Mouse (Mus musculus) heart, adult 2 months (tissue): Measurements from ENCODE around the gene Ascl3. TPM values are rescaled to one million over a fixed set of nuclear protein-coding genes. Genes with fewer than 3 reads are reported as not detected.

Experiments
- DNase-seq, 2 experiments: peaks; one replicate each; pipeline ENCODE4 v3.0.0; 2021
- H3K27ac ChIP-seq: fragments of 200-600 bp; 2 replicates; pipeline ENCODE4 v1.8.1; 2022
- H3K27me3 ChIP-seq: fragments of 200-500 bp; 2 replicates; pipeline ENCODE4 v1.6.1; 2012; ENCODE audit warnings: mild to moderate bottlenecking, low read length, inconsistent platforms, mixed read lengths; ENCODE audit not compliant: control insufficient read depth, insufficient read depth
- H3K36me3 ChIP-seq: fragments of 200-500 bp; 2 replicates; pipeline ENCODE4 v1.6.1; 2012; ENCODE audit warnings: low read length, inconsistent platforms; ENCODE audit not compliant: control insufficient read depth, insufficient read depth
- H3K4me1 ChIP-seq: fragments of 200-500 bp; 2 replicates; pipeline ENCODE4 v1.6.1; 2011; ENCODE audit warnings: low read length; ENCODE audit not compliant: control insufficient read depth, insufficient read depth
- H3K4me3 ChIP-seq: fragments of 200-600 bp; 2 replicates; pipeline ENCODE4 v1.8.1; 2022
- H3K79me2 ChIP-seq: fragments of 200-500 bp; replicated peaks from 2 replicates; pipeline ENCODE4 v1.6.1; 2012; ENCODE audit warnings: mild to moderate bottlenecking, inconsistent platforms, low read length, moderate library complexity, mixed read lengths; ENCODE audit not compliant: control insufficient read depth, insufficient read depth
- H3K9ac ChIP-seq: fragments of 200-500 bp; 2 replicates; pipeline ENCODE4 v1.6.1; 2012; ENCODE audit warnings: low read depth, mild to moderate bottlenecking, control low read depth, inconsistent platforms, low read length, mixed read lengths
- CTCF ChIP-seq: fragments of 200-600 bp; IDR thresholded peaks from 2 replicates; pipeline ENCODE4 v1.8.1; 2022; ENCODE audit warnings: antibody characterized with exemption, mild to moderate bottlenecking, moderate library complexity
- EP300 ChIP-seq: fragments of 200-500 bp; IDR thresholded peaks from 2 replicates; pipeline ENCODE4 v1.6.1; 2011; ENCODE audit warnings: low read depth, low read length, control low read depth; ENCODE audit not compliant: insufficient read depth
- POLR2A ChIP-seq: fragments of 200-500 bp; IDR thresholded peaks from 2 replicates; pipeline ENCODE4 v1.6.1; 2011; ENCODE audit warnings: mild to moderate bottlenecking, low read depth, low read length, control low read depth; ENCODE audit not compliant: insufficient read depth
- WGBS: fragments of 180-500 bp; shearing (Covaris S2); methylation state at CpG from one replicate; pipeline ENCODE4 v1.1.7; 2018; 5-methylcytosine and 5-hydroxymethylcytosine counted together
- intact Hi-C: fragments of 180-260 bp; cut with DNase I; formaldehyde crosslinking; loops from one replicate; pipeline ENCODE4 v1.15.1; 2025
- long read RNA-seq: library from polyadenylated mRNA; stranded (forward); transcript quantifications from one replicate; pipeline ENCODE4 v2.0.0, GENCODE M21; 2021
- polyA plus RNA-seq: library from polyadenylated mRNA; depleted of rRNA; stranded (reverse); fragments of >200 nt; gene quantifications from 2 replicates; pipeline ENCODE4 v1.2.3, GENCODE M21; 2012; rRNA removed
- total RNA-seq, 2 experiments: library from RNA; stranded (reverse); gene quantifications; 2 replicates each; pipeline ENCODE4 v1.2.3; 2021

Gene Ascl3
- total RNA-seq (not detected), polyA plus RNA-seq (not detected in 2 replicates)
- long read RNA-seq = 0 reads

GRCm38 (mm10) chr7:109731626-109732025, at the start of gene Ascl3:
Gene Ascl3, minus strand, starts transcription at chr7:109731726.
- Histone ChIP-seq H3K4me3 (no peak within 1 kb of the TSS), H3K4me1 (peaks cover 4% of the 10 kb centered on the region; the same call in 1 of the 2 replicates), H3K36me3 (no peaks in the 10 kb centered on the region; the same call in 1 of the 2 replicates), H3K27me3 (no peaks in the 10 kb centered on the region), H3K27ac (no peak within 1 kb of the TSS), H3K9ac (no peak within 1 kb of the TSS), H3K79me2 (no peaks in the 10 kb centered on the region)
- intact Hi-C loops = no loop called here
- WGBS = 89% methylated on average over 5 of the region's 5 CpGs
- no peak for DNase-seq
- no peak for TF ChIP-seq CTCF
- no peak for TF ChIP-seq POLR2A
- TF ChIP-seq EP300 = no peak

- Histone ChIP-seq H3K79me2 (no peaks in the 10 kb centered on the region), H3K27me3 (peaks cover 5% of the 10 kb centered on the region; the same call in 1 of the 2 replicates), H3K36me3 (no peaks in the 10 kb centered on the region), H3K27ac (no peak overlapping the region), H3K9ac (no peak overlapping the region), H3K4me1 (no peaks in the 10 kb centered on the region), H3K4me3 (peak overlapping the region; percentile 50)
- DNase-seq = peak in 1 of 2 experiments; percentile 18
- WGBS = 2% methylated on average over 24 of the region's 24 CpGs
- no peak for TF ChIP-seq POLR2A
- intact Hi-C loops = no loop called here
Measured at GRCm38 (mm10) chr7:109781087-109781469, 49.6 kb upstream of the Ascl3 start.

- H3K79me2 ChIP-seq = no peaks in the 10 kb centered on the region
- H3K4me3 ChIP-seq = no peak overlapping the region
- TF ChIP-seq CTCF (no peak), POLR2A (no peak), EP300 (no peak)
- intact Hi-C loops = no loop called here
- no peak for DNase-seq
- no peak overlapping the region for H3K9ac ChIP-seq
- no peaks in the 10 kb centered on the region for H3K27me3 ChIP-seq
- no peaks in the 10 kb centered on the region for H3K4me1 ChIP-seq
- no peak overlapping the region for H3K27ac ChIP-seq
- H3K36me3 ChIP-seq = no peaks in the 10 kb centered on the region
Measured at GRCm38 (mm10) chr7:109772251-109772650, 40.7 kb upstream of the Ascl3 start.

GRCm38 (mm10) chr7:109768699-109769383, 37.3 kb upstream of the Ascl3 start:
- WGBS = 39% methylated on average over 2 of the region's 2 CpGs
- Histone ChIP-seq H3K27me3 (no peaks in the 10 kb centered on the region), H3K36me3 (no peaks in the 10 kb centered on the region), H3K9ac (no peak overlapping the region), H3K4me1 (no peaks in the 10 kb centered on the region), H3K4me3 (no peak overlapping the region), H3K79me2 (no peaks in the 10 kb centered on the region), H3K27ac (no peak overlapping the region)
- DNase-seq = no peak
- TF ChIP-seq EP300 (no peak), POLR2A (no peak), CTCF (no peak)
- intact Hi-C loops = no loop called here

GRCm38 (mm10) chr7:109767575-109768350, 36.2 kb upstream of the Ascl3 start:
- no peaks in the 10 kb centered on the region for H3K27me3 ChIP-seq
- H3K4me3 ChIP-seq = no peak overlapping the region
- DNase-seq = no peak
- H3K4me1 ChIP-seq = no peaks in the 10 kb centered on the region
- TF ChIP-seq CTCF (no peak), POLR2A (no peak), EP300 (no peak)
- WGBS = 80% methylated on average over 7 of the region's 7 CpGs
- H3K36me3 ChIP-seq = no peaks in the 10 kb centered on the region
- H3K9ac ChIP-seq = no peak overlapping the region
- intact Hi-C loops = no loop called here
- H3K27ac ChIP-seq = no peak overlapping the region
- no peaks in the 10 kb centered on the region for H3K79me2 ChIP-seq

- Histone ChIP-seq H3K36me3 (no peaks in the 10 kb centered on the region), H3K4me3 (no peak overlapping the region), H3K27me3 (no peaks in the 10 kb centered on the region), H3K9ac (no peak overlapping the region), H3K27ac (no peak overlapping the region), H3K4me1 (no peaks in the 10 kb centered on the region), H3K79me2 (no peaks in the 10 kb centered on the region)
- intact Hi-C loops = no loop called here
- no peak for DNase-seq
- no peak for TF ChIP-seq CTCF
- no peak for TF ChIP-seq EP300
- TF ChIP-seq POLR2A = no peak
- WGBS = 71% methylated on average over 2 of the region's 2 CpGs
Measured at GRCm38 (mm10) chr7:109764009-109764408, 32.5 kb upstream of the Ascl3 start.
